In the genomic region with DNA sequence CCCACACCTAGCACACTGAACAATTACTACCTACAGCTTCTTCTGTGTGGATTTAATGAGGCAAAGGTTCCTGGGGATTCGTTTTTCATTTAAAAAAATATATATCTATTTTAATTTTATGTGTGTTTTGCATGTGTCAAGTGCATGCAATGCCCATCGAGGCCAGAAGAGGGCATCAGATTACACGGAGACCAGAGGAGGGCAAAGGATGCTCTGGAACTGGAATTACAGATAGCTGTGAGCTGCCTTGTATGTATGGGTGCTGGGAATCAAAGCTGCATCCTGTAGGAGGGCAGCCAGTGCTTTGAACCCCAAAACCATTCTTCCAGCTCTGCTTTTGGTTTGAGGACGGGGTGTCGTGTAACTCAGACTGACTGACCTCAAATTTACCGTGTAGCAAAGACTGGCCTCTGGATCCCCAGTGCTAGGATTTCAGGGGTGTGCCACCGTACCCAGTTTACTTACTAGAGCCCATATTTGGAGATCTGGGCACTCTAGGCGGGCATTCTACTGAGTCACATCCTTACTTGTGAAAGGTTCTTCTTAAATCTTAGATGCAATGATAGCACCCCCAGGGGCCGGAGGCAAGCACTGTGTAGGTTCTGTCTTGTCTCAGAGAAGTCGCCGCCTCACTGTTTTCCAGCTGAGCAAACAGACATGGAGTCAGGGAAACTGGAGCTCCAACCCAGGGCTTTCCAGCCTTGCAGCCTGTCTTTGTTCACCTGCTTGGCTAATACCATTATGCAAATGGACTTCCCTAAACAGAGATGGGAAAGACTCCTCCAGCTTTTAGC, we compare ENCODE assay signal across 9 mouse cellular contexts.
DNase-seq lines count a peak whose midpoint lies in the region; ATAC-seq and TF ChIP-seq lines count a peak whose summit lies in the region.
"Had no signal": no experiment of that assay in that cellular context is flagged by ENCODE, and none has a peak within 500 bp of the region (broad histone marks: within the 10 kb centered on the region; RNA-seq: fewer than 3 reads in every experiment).

No protein-coding gene starts in this region.

- no peak overlapping the region for H3K9ac ChIP-seq in liver, embryonic 12.5 days
- no peak overlapping the region for H3K9ac ChIP-seq in midbrain, postnatal 0 days (replicated peaks; ENCODE audit: low read length, poor library complexity, severe bottlenecking)
- H3K9ac ChIP-seq in stomach, embryonic 16.5 days (ENCODE audit: low read length) = no peak overlapping the region
- H3K9ac ChIP-seq: lung, embryonic 15.5 days had no signal

- no peak overlapping the region for H3K4me2 ChIP-seq in liver, embryonic 12.5 days
- H3K4me2 ChIP-seq in midbrain, postnatal 0 days (ENCODE audit: low read depth, low read length, poor library complexity, severe bottlenecking) = no peak overlapping the region; the same call in 1 of the 2 replicates
- 0 out of 2 replicates have a peak overlapping the region, but pooled peaks have one; percentile 39 for H3K4me2 ChIP-seq in stomach, embryonic 16.5 days (ENCODE audit: low read depth, low read length)

- no peaks in the 10 kb centered on the region for H3K36me3 ChIP-seq in liver, embryonic 12.5 days
- no peaks in the 10 kb centered on the region for H3K36me3 ChIP-seq in midbrain, postnatal 0 days (ENCODE audit: insufficient read depth, low read length)
- no peaks in the 10 kb centered on the region for H3K36me3 ChIP-seq in stomach, embryonic 16.5 days (ENCODE audit: control insufficient read depth, insufficient read depth, low read length)
- H3K36me3 ChIP-seq: lung, embryonic 15.5 days had no signal

- 10% methylated on average over 11 of the region's 11 CpGs for WGBS in liver, embryonic 12.5 days (ENCODE audit: insufficient replicate concordance)
- 17% methylated on average over 11 of the region's 11 CpGs for WGBS in cerebellum, adult 2 months
- WGBS in midbrain, postnatal 0 days = 13% methylated on average over 11 of the region's 11 CpGs
- 11% methylated on average over 11 of the region's 11 CpGs for WGBS in stomach, embryonic 16.5 days

- no peak for TF ChIP-seq POLR2A in cerebellum, adult 2 months (IDR thresholded peaks at IDR 0.05; ENCODE audit: borderline replicate concordance, insufficient read depth, low read length)

- peaks cover 43% of the 10 kb centered on the region for H3K27me3 ChIP-seq in liver, embryonic 12.5 days (replicated peaks)
- H3K27me3 ChIP-seq in cerebellum, adult 2 months (ENCODE audit: control insufficient read depth, insufficient read depth, low read length) = no peaks in the 10 kb centered on the region; the same call in 1 of the 2 replicates
- no peaks in the 10 kb centered on the region for H3K27me3 ChIP-seq in midbrain, postnatal 0 days (ENCODE audit: insufficient read depth, low read length)
- H3K27me3 ChIP-seq in stomach, embryonic 16.5 days (ENCODE audit: control insufficient read depth, insufficient read depth, low read length) = peaks cover 4% of the 10 kb centered on the region

- DNase-seq in liver = peak; percentile 56
- DNase-seq in cerebellum, adult 2 months = peak; percentile 44 to 65
- peak; percentile 61 for DNase-seq in gastrocnemius, adult 2 months
- peak; percentile 42 to 54 for DNase-seq in left cerebral cortex, postnatal 25 days (ENCODE audit: low spot score in 2 of 2)
- peak; percentile 58 for DNase-seq in midbrain, postnatal 0 days (ENCODE audit: low spot score)

- H3K9me3 ChIP-seq in liver, embryonic 12.5 days (replicated peaks) = no peaks in the 10 kb centered on the region
- no peaks in the 10 kb centered on the region for H3K9me3 ChIP-seq in midbrain, postnatal 0 days (ENCODE audit: low read length)
- H3K9me3 ChIP-seq in stomach, embryonic 16.5 days (replicated peaks; ENCODE audit: control insufficient read depth, low read length) = no peaks in the 10 kb centered on the region
- H3K9me3 ChIP-seq: lung, embryonic 15.5 days had no signal

- no peak for ATAC-seq in liver, embryonic 12.5 days
- peak; percentile 68 for ATAC-seq in inflammation-experienced regulatory T-cells, adult 6 months
- ATAC-seq in midbrain, postnatal 0 days (ENCODE audit: low FRiP score) = no peak
- no peak for ATAC-seq in stomach, embryonic 16.5 days (ENCODE audit: insufficient read depth, low FRiP score)

- no peak overlapping the region for H3K27ac ChIP-seq in liver, embryonic 12.5 days
- H3K27ac ChIP-seq in cerebellum, adult 2 months (ENCODE audit: insufficient read depth, low read length) = no peak overlapping the region
- no peak overlapping the region for H3K27ac ChIP-seq in gastrocnemius, adult 2 months
- H3K27ac ChIP-seq in midbrain, postnatal 0 days (ENCODE audit: low read depth, low read length) = no peak overlapping the region
- H3K27ac ChIP-seq in stomach, embryonic 16.5 days (ENCODE audit: low read length) = no peak overlapping the region
- H3K27ac ChIP-seq: lung, embryonic 15.5 days had no signal

- peaks cover 9% of the 10 kb centered on the region for H3K4me1 ChIP-seq in liver, embryonic 12.5 days
- 0 out of 2 replicates have a peak, but pooled peaks cover 4% of the 10 kb centered on the region for H3K4me1 ChIP-seq in cerebellum, adult 2 months (ENCODE audit: control insufficient read depth, insufficient read depth, low read length)
- H3K4me1 ChIP-seq in midbrain, postnatal 0 days (ENCODE audit: insufficient read depth, low read length) = no peaks in the 10 kb centered on the region
- peaks cover 4% of the 10 kb centered on the region; the same call in 1 of the 2 replicates for H3K4me1 ChIP-seq in stomach, embryonic 16.5 days (ENCODE audit: control insufficient read depth, insufficient read depth, low read length)

- intact Hi-C loops in gastrocnemius, adult 2 months (cut with DNase I) = no loop called here
- intact Hi-C loops in left cerebral cortex, postnatal 25 days (cut with DNase I) = loop anchor here (2.0 kb wide), 1 partner anchor 156 kb away; no protein-coding TSS in a partner anchor

- TF ChIP-seq CTCF in cerebellum, adult 2 months (IDR thresholded peaks at IDR 0.05; ENCODE audit: borderline replicate concordance, insufficient read depth, low read depth, low read length) = peak; percentile 76
- peak; percentile 87 for TF ChIP-seq CTCF in gastrocnemius, adult 2 months (IDR thresholded peaks at IDR 0.05)
- peak; percentile 83 for TF ChIP-seq CTCF in midbrain, postnatal 0 days (IDR thresholded peaks at IDR 0.05)

- H3K4me3 ChIP-seq in liver, embryonic 12.5 days = no peak overlapping the region
- H3K4me3 ChIP-seq in cerebellum, adult 2 months (replicated peaks; ENCODE audit: insufficient read depth, low read depth, low read length) = no peak overlapping the region
- no peak overlapping the region for H3K4me3 ChIP-seq in gastrocnemius, adult 2 months
- H3K4me3 ChIP-seq in midbrain, postnatal 0 days (ENCODE audit: low read depth, low read length) = no peak overlapping the region
- no peak overlapping the region for H3K4me3 ChIP-seq in stomach, embryonic 16.5 days (replicated peaks; ENCODE audit: low read length)
- H3K4me3 ChIP-seq: lung, embryonic 15.5 days had no signal
